Mouse (Mus musculus): ENCODE measurements at regions not wholly inside any gene's neighbourhood (a gene's known extent, or its start where the extent isn't known, plus 50 kb on each side); places are given as distances from the start of the nearest gene placed in this dataset.

GRCm38 (mm10) chr6:91616541-91616940 is 67.3 kb upstream of the Slc6a6 start:
- no peak for DNase-seq
- intact Hi-C loops (cut with DNase I; ENCODE audit: low total_unique reads), result no loop called here

- intact Hi-C loops (cut with DNase I; ENCODE audit: low total_unique reads), result no loop called here
- peak; percentile 38 for DNase-seq
Observed at GRCm38 (mm10) chr6:91617031-91617596, 66.7 kb upstream of the Slc6a6 start.

- intact Hi-C loops (cut with DNase I; ENCODE audit: low total_unique reads), result no loop called here
- no peak for DNase-seq
Observed at GRCm38 (mm10) chr6:91617685-91618084, 66.2 kb upstream of the Slc6a6 start.

GRCm38 (mm10) chr6:91619009-91619408 is 64.8 kb upstream of the Slc6a6 start:
- intact Hi-C loops (cut with DNase I; ENCODE audit: low total_unique reads), result no loop called here
- no peak for DNase-seq

GRCm38 (mm10) chr6:91619735-91620732 is 63.8 kb upstream of the Slc6a6 start:
- intact Hi-C loops (cut with DNase I; ENCODE audit: low total_unique reads), result no loop called here
- DNase-seq, result peak; percentile 76

- intact Hi-C loops (cut with DNase I; ENCODE audit: low total_unique reads), result no loop called here
- no peak for DNase-seq
Observed at GRCm38 (mm10) chr6:91621437-91621836, 62.4 kb upstream of the Slc6a6 start.

- DNase-seq, result no peak
- intact Hi-C loops (cut with DNase I; ENCODE audit: low total_unique reads), result no loop called here
Observed at GRCm38 (mm10) chr6:91622425-91622824, 61.4 kb upstream of the Slc6a6 start.

GRCm38 (mm10) chr6:91623646-91624045 is 60.2 kb upstream of the Slc6a6 start:
- intact Hi-C loops (cut with DNase I; ENCODE audit: low total_unique reads), result no loop called here
- no peak for DNase-seq

- no peak for DNase-seq
- intact Hi-C loops (cut with DNase I; ENCODE audit: low total_unique reads), result no loop called here
Observed at GRCm38 (mm10) chr6:91629230-91629629, 54.6 kb upstream of the Slc6a6 start.

GRCm38 (mm10) chr6:91631261-91631660 is 52.6 kb upstream of the Slc6a6 start:
- no peak for DNase-seq
- intact Hi-C loops (cut with DNase I; ENCODE audit: low total_unique reads), result no loop called here
